In the genomic region with DNA sequence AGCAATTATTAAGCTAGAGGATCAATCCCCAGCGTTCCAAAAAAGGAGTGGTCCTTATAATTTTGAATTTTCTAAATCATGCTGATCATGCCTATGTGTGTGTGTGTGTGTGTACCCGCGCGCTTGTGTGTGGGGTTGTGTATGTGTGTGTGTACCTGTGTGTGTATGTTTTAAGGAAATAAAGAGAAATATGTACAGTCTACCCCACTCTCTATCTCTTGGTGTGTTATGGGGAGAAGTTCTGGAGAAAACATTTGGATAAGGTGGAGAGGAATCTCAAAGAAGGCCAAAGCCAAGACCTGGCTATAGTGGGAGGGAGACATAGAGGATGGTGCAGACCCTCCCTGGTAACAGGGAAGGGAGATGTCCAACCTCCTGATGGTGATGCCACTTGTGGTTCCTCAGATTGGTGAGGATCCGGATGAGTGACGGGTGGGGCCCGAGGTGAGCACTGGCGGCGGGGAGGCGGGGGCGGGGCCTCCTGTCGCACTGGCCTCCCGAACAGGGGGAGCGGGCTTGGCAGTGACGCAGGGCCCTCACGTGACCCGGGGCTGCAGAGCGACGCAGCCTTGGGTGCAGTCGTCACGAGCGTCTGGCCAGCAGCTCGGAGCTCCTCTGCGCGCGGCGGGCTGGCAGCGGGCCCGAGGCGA, we compare ENCODE assay signal across 8 mouse cellular contexts. TPM values are rescaled to one million over a fixed set of nuclear protein-coding genes. Genes with fewer than 3 reads are reported as not detected.
A peak's percentile ranks its signal among the peaks of the same experiment; 100 is the strongest.
DNase-seq lines count a peak whose midpoint lies in the region; ATAC-seq lines count a peak whose summit lies in the region.
"Not testable (repeated sequence)": the region's sequence is repeated elsewhere in the genome, so short reads cannot be mapped to it uniquely, and the experiment has no call there.

A gene (plus strand): TSS at position 511 of the 650 bp plus-strand sequence.

- intact Hi-C loops in heart, postnatal 25 days (cut with DNase I), result loop anchor here (2.0 kb wide), 1 partner anchor 19 kb away; no protein-coding TSS in a partner anchor

- H3K4me3 ChIP-seq in forebrain, embryonic 14.5 days (ENCODE audit: low read depth, low read length), result peak within 1 kb of the TSS; percentile 39
- peak within 1 kb of the TSS; percentile 50 for H3K4me3 ChIP-seq in liver, embryonic 11.5 days (ENCODE audit: low read depth, low read length)
- H3K4me3 ChIP-seq in midbrain, embryonic 16.5 days (ENCODE audit: low read depth, low read length), result peak within 1 kb of the TSS; percentile 43

- H3K27me3 ChIP-seq in forebrain, embryonic 14.5 days (replicated peaks; ENCODE audit: control insufficient read depth, insufficient read depth, low read length); liver, embryonic 11.5 days (replicated peaks; ENCODE audit: control insufficient read depth, insufficient read depth, low read length); midbrain, embryonic 16.5 days (ENCODE audit: control insufficient read depth, insufficient read depth, low read depth, low read length): not testable (repeated sequence)

- not testable (repeated sequence) for H3K9me3 ChIP-seq in forebrain, embryonic 14.5 days (replicated peaks; ENCODE audit: control insufficient read depth, low read length); liver, embryonic 11.5 days (ENCODE audit: control insufficient read depth, low read length); midbrain, embryonic 16.5 days (replicated peaks; ENCODE audit: control insufficient read depth, low read length, poor library complexity, severe bottlenecking)

- peak; percentile 78 for DNase-seq in cerebellum, adult 11 months
- DNase-seq in forebrain, embryonic 14.5 days (ENCODE audit: low spot score); heart, postnatal 25 days (ENCODE audit: low spot score); liver, embryonic 11.5 days (ENCODE audit: low spot score): not testable (repeated sequence)
- peak; percentile 31 to 71 for DNase-seq in kidney, postnatal 25 days
- peak; percentile 12 to 40 for DNase-seq in spleen, postnatal 10 days (ENCODE audit: low spot score in 2 of 2)

- peak within 1 kb of the TSS; percentile 49 for H3K4me2 ChIP-seq in forebrain, embryonic 14.5 days (ENCODE audit: low read length)
- H3K4me2 ChIP-seq in liver, embryonic 11.5 days, result peak within 1 kb of the TSS; percentile 57
- H3K4me2 ChIP-seq in midbrain, embryonic 16.5 days (ENCODE audit: low read length), result peak within 1 kb of the TSS; percentile 66

- peak; percentile 94 for ATAC-seq in CD4-positive, CD25-positive, alpha-beta regulatory T cell, adult 4 months
- peak; percentile 97 for ATAC-seq in forebrain, embryonic 14.5 days
- ATAC-seq in liver, embryonic 11.5 days (replicated peaks; ENCODE audit: low FRiP score), result peak; percentile 96
- peak; percentile 97 for ATAC-seq in midbrain, embryonic 16.5 days

- peak within 1 kb of the TSS; percentile 58; the same call in 1 of the 2 replicates for H3K27ac ChIP-seq in forebrain, embryonic 14.5 days (ENCODE audit: low read depth, low read length)
- H3K27ac ChIP-seq in liver, embryonic 11.5 days (ENCODE audit: low read depth, low read length), result not testable (repeated sequence)
- peak within 1 kb of the TSS; percentile 79 for H3K27ac ChIP-seq in midbrain, embryonic 16.5 days (ENCODE audit: low read length)

- not testable (repeated sequence) for H3K36me3 ChIP-seq in forebrain, embryonic 14.5 days (ENCODE audit: control insufficient read depth, insufficient read depth, low read length); liver, embryonic 11.5 days (ENCODE audit: control insufficient read depth, insufficient read depth, low read length); midbrain, embryonic 16.5 days (ENCODE audit: control insufficient read depth, insufficient read depth, low read length)

- WGBS in forebrain, embryonic 14.5 days, result 70% methylated on average over 4 of the region's 30 CpGs
- 71% methylated on average over 4 of the region's 30 CpGs for WGBS in liver, embryonic 11.5 days
- WGBS in midbrain, embryonic 16.5 days, result 71% methylated on average over 4 of the region's 30 CpGs

- H3K9ac ChIP-seq in forebrain, embryonic 14.5 days (ENCODE audit: low read length), result peak within 1 kb of the TSS; percentile 59
- peak within 1 kb of the TSS; percentile 46; the same call in 1 of the 2 replicates for H3K9ac ChIP-seq in liver, embryonic 11.5 days (ENCODE audit: low read depth, low read length)
- peak within 1 kb of the TSS; percentile 64 for H3K9ac ChIP-seq in midbrain, embryonic 16.5 days (ENCODE audit: low read depth, low read length)

- not testable (repeated sequence) for H3K4me1 ChIP-seq in forebrain, embryonic 14.5 days (ENCODE audit: control insufficient read depth, insufficient read depth, low read length); liver, embryonic 11.5 days (replicated peaks; ENCODE audit: control insufficient read depth, insufficient read depth, low read length)
- peaks cover 12% of the 10 kb centered on the region for H3K4me1 ChIP-seq in midbrain, embryonic 16.5 days (ENCODE audit: control insufficient read depth, insufficient read depth, low read length)

RNA-seq across cellular contexts. Expression of the gene that starts here (rescaled TPM):
- 10 to 100 TPM; 65.2 to 72.9 TPM for polyA plus RNA-seq in CD4-positive, CD25-positive, alpha-beta regulatory T cell, adult 4 months (2017; shearing (Covaris generic))
- polyA plus RNA-seq in forebrain, embryonic 14.5 days (2014; fragmentation: Nextera tagmentation; extraction: Ambion mirVana), result 693 and 746 TPM in 2 replicates
- total RNA-seq in heart, postnatal 25 days (2021), result 10 to 100 TPM; 12.2 to 17.1 TPM
- polyA plus RNA-seq in liver, embryonic 11.5 days (2014; fragmentation: Nextera tagmentation; extraction: Ambion mirVana), result 486 and 530 TPM in 2 replicates
- 692 and 737 TPM in 2 replicates for polyA plus RNA-seq in midbrain, embryonic 16.5 days (2015; fragmentation: Nextera tagmentation; extraction: Ambion mirVana)
